Comparison of ENCODE assay signal across 15 mouse cellular contexts in genomic region chr2:14942261-14942660, GRCm38 (mm10).
DNase-seq lines count a peak whose midpoint lies in the region.
"Had no signal": no experiment of that assay in that cellular context is flagged by ENCODE, and none has a peak within 500 bp of the region (broad histone marks: within the 10 kb centered on the region; RNA-seq: fewer than 3 reads in every experiment).

No protein-coding gene starts in this region.

- DNase-seq in lung, postnatal 10 days, result peak; percentile 51
- DNase-seq in lung, postnatal 4 days, result no peak
- peak; percentile 84 for DNase-seq in Muller cell, postnatal 12 days (ENCODE audit: inconsistent ontology term)
- peak; percentile 10 for DNase-seq in retina, embryonic 14.5 days (ENCODE audit: low spot score)
- no peak for DNase-seq in right cerebral cortex, postnatal 14 days
- no peak for DNase-seq in frontal cortex, postnatal 25 days (ENCODE audit: low spot score in 2 of 2)
- DNase-seq: adrenal gland, adult 8-10 months; adrenal gland, postnatal 14 days; adrenal gland, postnatal 36 days; cerebellum, adult 11-12 months; cerebellum, adult 2 months; cerebellum, adult 9-10 months; cerebellum, postnatal 10 days; cerebellum, postnatal 25 days; embryo, embryonic 11 days had no signal

Comparison
In these comparisons a context has a peak if more than half of its experiments do, and no peak if none do; other contexts are left out.
1. DNase-seq: peak in lung, postnatal 10 days (single experiment), Muller cell, postnatal 12 days (single experiment) and retina, embryonic 14.5 days (single experiment); none in lung, postnatal 4 days (0 of 2), right cerebral cortex, postnatal 14 days (single experiment) and frontal cortex, postnatal 25 days (0 of 2).